20 mouse cellular contexts compared by ENCODE assay signal in genomic region chr14:43278146-43278545, GRCm38 (mm10). TPM values are rescaled to one million over a fixed set of nuclear protein-coding genes. Genes with fewer than 3 reads are reported as not detected.
DNase-seq lines count a peak whose midpoint lies in the region.
"Not testable (repeated sequence)": the region's sequence is repeated elsewhere in the genome, so short reads cannot be mapped to it uniquely, and the experiment has no call there.
"Had no signal": no experiment of that assay in that cellular context is flagged by ENCODE, and none has a peak within 500 bp of the region (broad histone marks: within the 10 kb centered on the region; RNA-seq: fewer than 3 reads in every experiment).

No protein-coding gene starts in this region.

- not testable (repeated sequence) for H3K36me3 ChIP-seq in embryonic facial prominence, embryonic 10.5 days (replicated peaks); heart, embryonic 10.5 days

- H3K27me3 ChIP-seq in embryonic facial prominence, embryonic 10.5 days (replicated peaks; ENCODE audit: low read depth, poor library complexity, severe bottlenecking); heart, embryonic 10.5 days (ENCODE audit: insufficient read depth, poor library complexity, severe bottlenecking): not testable (repeated sequence)

- DNase-seq in 3T3-L1 (ENCODE audit: low read depth, low spot score), result peak; percentile 43
- DNase-seq in embryonic facial prominence, embryonic 10.5 days (ENCODE audit: low spot score), result peak; percentile 5
- DNase-seq in heart, adult 11 months, result peak; percentile 93
- DNase-seq in heart, embryonic 10.5 days (ENCODE audit: low spot score), result peak; percentile 74
- peak; percentile 8 for DNase-seq in kidney, postnatal 10 days
- peak; percentile 5 for DNase-seq in layer of hippocampus, adult 11-12 months (ENCODE audit: low spot score)
- peak; percentile 13 for DNase-seq in lung, postnatal 36 days
- peak; percentile 7 for DNase-seq in urinary bladder, postnatal 25 days (ENCODE audit: low spot score)

- H3K27ac ChIP-seq in embryonic facial prominence, embryonic 10.5 days (replicated peaks); heart, embryonic 10.5 days: not testable (repeated sequence)

- 78% methylated on average over 4 of the region's 4 CpGs for WGBS in embryonic facial prominence, embryonic 10.5 days
- 70% methylated on average over 4 of the region's 4 CpGs for WGBS in heart, embryonic 10.5 days

- H3K4me1 ChIP-seq in embryonic facial prominence, embryonic 10.5 days; heart, embryonic 10.5 days: not testable (repeated sequence)

- not testable (repeated sequence) for H3K9me3 ChIP-seq in embryonic facial prominence, embryonic 10.5 days; heart, embryonic 10.5 days

- not testable (repeated sequence) for H3K4me3 ChIP-seq in embryonic facial prominence, embryonic 10.5 days; heart, embryonic 10.5 days

RNA-seq across cellular contexts. Expression of gene Gm9732, which starts 3.3 kb away (rescaled TPM):
- polyA plus RNA-seq in embryonic facial prominence, embryonic 10.5 days (2016; fragmentation: Nextera tagmentation; extraction: Ambion mirVana), result not detected in 2 replicates
- polyA plus RNA-seq in heart, embryonic 10.5 days (2016; fragmentation: Nextera tagmentation; extraction: Ambion mirVana), result not detected in 2 replicates
- polyA plus RNA-seq: cortical plate, adult 2 months; embryonic facial prominence, embryonic 11.5 days; embryonic facial prominence, embryonic 13.5 days; embryonic facial prominence, embryonic 15.5 days; erythroblast, embryonic 14.5 days; forebrain, embryonic 10.5 days; forebrain, embryonic 14.5 days; forebrain, embryonic 16.5 days had no signal

RNA-seq across cellular contexts. Expression of gene Gm8127, which starts 15.5 kb away (rescaled TPM):
- not detected in 2 replicates for polyA plus RNA-seq in embryonic facial prominence, embryonic 10.5 days (2016; fragmentation: Nextera tagmentation; extraction: Ambion mirVana)
- not detected in 2 replicates for polyA plus RNA-seq in heart, embryonic 10.5 days (2016; fragmentation: Nextera tagmentation; extraction: Ambion mirVana)
- polyA plus RNA-seq: activated CD4-positive, CD25-positive, alpha-beta regulatory T cell, adult 4 months; C2C12; cerebellum, adult 2 months; cortical plate, adult 2 months; embryonic facial prominence, embryonic 11.5 days; embryonic facial prominence, embryonic 13.5 days; embryonic facial prominence, embryonic 15.5 days; erythroblast, embryonic 14.5 days; forebrain, embryonic 10.5 days; forebrain, embryonic 12.5 days; forebrain, embryonic 14.5 days; forebrain, embryonic 16.5 days had no signal

RNA-seq across cellular contexts. Expression of gene Gm8126, which starts 19.7 kb away (rescaled TPM):
- polyA plus RNA-seq in embryonic facial prominence, embryonic 10.5 days (2016; fragmentation: Nextera tagmentation; extraction: Ambion mirVana), result not detected in 2 replicates
- not detected in 2 replicates for polyA plus RNA-seq in heart, embryonic 10.5 days (2016; fragmentation: Nextera tagmentation; extraction: Ambion mirVana)
- polyA plus RNA-seq: activated CD4-positive, CD25-positive, alpha-beta regulatory T cell, adult 4 months; cerebellum, adult 2 months; cortical plate, adult 2 months; embryonic facial prominence, embryonic 11.5 days; embryonic facial prominence, embryonic 13.5 days; embryonic facial prominence, embryonic 15.5 days; forebrain, embryonic 10.5 days; forebrain, embryonic 12.5 days; forebrain, embryonic 14.5 days; forebrain, embryonic 16.5 days had no signal

RNA-seq across cellular contexts. Expression of gene Gm8122, which starts 43.0 kb away (rescaled TPM):
- polyA plus RNA-seq in embryonic facial prominence, embryonic 10.5 days (2016; fragmentation: Nextera tagmentation; extraction: Ambion mirVana), result not detected in 2 replicates
- not detected in 2 replicates for polyA plus RNA-seq in heart, embryonic 10.5 days (2016; fragmentation: Nextera tagmentation; extraction: Ambion mirVana)
- polyA plus RNA-seq: activated CD4-positive, CD25-positive, alpha-beta regulatory T cell, adult 4 months; C2C12; cerebellum, adult 2 months; cortical plate, adult 2 months; embryonic facial prominence, embryonic 11.5 days; embryonic facial prominence, embryonic 13.5 days; embryonic facial prominence, embryonic 15.5 days; erythroblast, embryonic 14.5 days; forebrain, embryonic 10.5 days; forebrain, embryonic 12.5 days; forebrain, embryonic 14.5 days; forebrain, embryonic 16.5 days had no signal

Comparison
In these comparisons a context has a peak if more than half of its experiments do, and no peak if none do; other contexts are left out.
1. DNase-seq: peak in every context shown above with its lines; median percentile 93 in heart, adult 11 months; 74 in heart, embryonic 10.5 days; 43 in 3T3-L1; 13 in lung, postnatal 36 days; 8 in kidney, postnatal 10 days; 7 in urinary bladder, postnatal 25 days; 5 in embryonic facial prominence, embryonic 10.5 days; 5 in layer of hippocampus, adult 11-12 months.